Mouse (Mus musculus): ENCODE measurements at regions not wholly inside any gene's neighbourhood (a gene's known extent, or its start where the extent isn't known, plus 50 kb on each side); places are given as distances from the start of the nearest gene placed in this dataset.

DNA sequence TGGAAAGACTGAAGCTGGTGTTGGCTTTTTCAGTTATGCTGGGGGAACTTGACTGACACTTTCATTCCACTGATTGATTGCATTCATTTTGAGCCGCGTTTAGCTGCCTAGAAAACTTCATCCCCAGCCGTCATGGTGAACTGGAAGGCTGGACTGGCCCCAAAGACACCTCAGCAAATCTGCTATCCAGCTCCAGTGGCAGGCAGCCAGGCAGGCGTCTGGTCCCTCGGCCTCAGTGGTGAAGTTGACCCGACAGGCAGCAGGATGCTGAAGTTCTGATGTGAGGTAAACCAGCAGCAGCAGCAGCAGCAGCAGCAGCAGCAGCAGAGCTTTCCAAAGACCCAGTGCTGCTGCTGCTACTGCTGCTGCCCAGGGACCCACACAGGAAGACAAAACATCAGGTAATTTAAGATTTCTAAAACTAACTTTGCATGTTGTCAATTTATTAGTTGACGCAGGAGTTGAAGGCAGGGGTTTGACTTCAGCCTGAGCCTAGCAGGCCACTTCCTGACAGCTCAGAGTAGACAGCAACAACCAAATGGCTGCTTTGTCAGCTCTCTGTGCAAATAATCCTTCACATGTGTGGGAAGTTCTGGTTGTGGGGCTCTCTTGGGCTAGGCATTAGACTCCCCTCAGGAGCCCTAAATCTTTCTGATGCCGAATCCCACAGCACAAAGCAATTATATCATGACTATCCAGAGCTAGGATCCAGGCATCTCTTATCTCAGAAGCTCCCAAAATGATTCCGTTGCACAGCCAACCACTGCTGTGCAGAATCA is 200.4 kb upstream of the Nhs start:
- Histone ChIP-seq H3K36me3 (ENCODE audit: control insufficient read depth, insufficient read depth, low read length) (no peaks in the 10 kb centered on the region), H3K27ac (ENCODE audit: low read depth, low read length) (no peak overlapping the region), H3K9me3 (replicated peaks; ENCODE audit: control insufficient read depth, low read length) (no peaks in the 10 kb centered on the region), H3K4me2 (ENCODE audit: low read length) (no peak overlapping the region), H3K9ac (ENCODE audit: low read length) (no peak overlapping the region), H3K4me3 (ENCODE audit: low read depth, low read length) (no peak overlapping the region), H3K4me1 (ENCODE audit: control insufficient read depth, insufficient read depth, low read length) (no peaks in the 10 kb centered on the region), H3K27me3 (replicated peaks; ENCODE audit: control insufficient read depth, insufficient read depth, low read length) (no peaks in the 10 kb centered on the region)
- ATAC-seq (no peak), DNase-seq (ENCODE audit: low spot score) (peak; percentile 5)
- 65% methylated on average over 9 of the region's 9 CpGs for WGBS

GRCm38 (mm10) chrX:162348341-162348740 is 188.8 kb upstream of the Nhs start:
- Histone ChIP-seq H3K4me3 (ENCODE audit: low read depth, low read length) (no peak overlapping the region), H3K27ac (ENCODE audit: low read depth, low read length) (no peak overlapping the region), H3K4me2 (ENCODE audit: low read length) (no peak overlapping the region), H3K4me1 (ENCODE audit: control insufficient read depth, insufficient read depth, low read length) (no peaks in the 10 kb centered on the region), H3K9me3 (replicated peaks; ENCODE audit: control insufficient read depth, low read length) (no peaks in the 10 kb centered on the region), H3K36me3 (ENCODE audit: control insufficient read depth, insufficient read depth, low read length) (no peaks in the 10 kb centered on the region), H3K9ac (ENCODE audit: low read length) (no peak overlapping the region), H3K27me3 (replicated peaks; ENCODE audit: control insufficient read depth, insufficient read depth, low read length) (no peaks in the 10 kb centered on the region)
- ATAC-seq: no peak
- DNase-seq (ENCODE audit: low spot score): no peak
- 67% methylated on average over 4 of the region's 4 CpGs for WGBS

- H3K36me3 ChIP-seq (ENCODE audit: control insufficient read depth, insufficient read depth, low read length): no peaks in the 10 kb centered on the region
- ATAC-seq: no peak
- 55% methylated on average over 2 of the region's 2 CpGs for WGBS
Observed at GRCm38 (mm10) chrX:162347886-162348285, 188.4 kb upstream of the Nhs start.

GRCm38 (mm10) chrX:162345497-162346143 is 186.1 kb upstream of the Nhs start:
- no peak overlapping the region for H3K9ac ChIP-seq (ENCODE audit: low read length)
- no peaks in the 10 kb centered on the region for H3K27me3 ChIP-seq (replicated peaks; ENCODE audit: control insufficient read depth, insufficient read depth, low read length)
- no peaks in the 10 kb centered on the region for H3K9me3 ChIP-seq (replicated peaks; ENCODE audit: control insufficient read depth, low read length)
- H3K36me3 ChIP-seq (ENCODE audit: control insufficient read depth, insufficient read depth, low read length): no peaks in the 10 kb centered on the region
- H3K4me3 ChIP-seq (ENCODE audit: low read depth, low read length): no peak overlapping the region
- WGBS: 68% methylated on average over 3 of the region's 3 CpGs
- H3K4me1 ChIP-seq (ENCODE audit: control insufficient read depth, insufficient read depth, low read length): no peaks in the 10 kb centered on the region
- ATAC-seq (no peak), DNase-seq (ENCODE audit: low spot score) (no peak)
- H3K4me2 ChIP-seq (ENCODE audit: low read length): no peak overlapping the region
- no peak overlapping the region for H3K27ac ChIP-seq (ENCODE audit: low read depth, low read length)

More at GRCm38 (mm10) chrX:162347886-162348285, 188.4 kb upstream of the Nhs start:
- DNase-seq (ENCODE audit: low spot score): no peak
- Histone ChIP-seq H3K27me3 (replicated peaks; ENCODE audit: control insufficient read depth, insufficient read depth, low read length) (no peaks in the 10 kb centered on the region), H3K9ac (ENCODE audit: low read length) (no peak overlapping the region), H3K9me3 (replicated peaks; ENCODE audit: control insufficient read depth, low read length) (no peaks in the 10 kb centered on the region), H3K4me1 (ENCODE audit: control insufficient read depth, insufficient read depth, low read length) (no peaks in the 10 kb centered on the region), H3K4me2 (ENCODE audit: low read length) (no peak overlapping the region), H3K4me3 (ENCODE audit: low read depth, low read length) (no peak overlapping the region), H3K27ac (ENCODE audit: low read depth, low read length) (no peak overlapping the region)

- Histone ChIP-seq H3K27me3 (replicated peaks; ENCODE audit: control insufficient read depth, insufficient read depth, low read length) (no peaks in the 10 kb centered on the region), H3K27ac (ENCODE audit: low read depth, low read length) (no peak overlapping the region), H3K4me1 (ENCODE audit: control insufficient read depth, insufficient read depth, low read length) (no peaks in the 10 kb centered on the region), H3K9me3 (replicated peaks; ENCODE audit: control insufficient read depth, low read length) (no peaks in the 10 kb centered on the region), H3K9ac (ENCODE audit: low read length) (no peak overlapping the region), H3K4me3 (ENCODE audit: low read depth, low read length) (no peak overlapping the region), H3K4me2 (ENCODE audit: low read length) (no peak overlapping the region), H3K36me3 (ENCODE audit: control insufficient read depth, insufficient read depth, low read length) (no peaks in the 10 kb centered on the region)
- no peak for DNase-seq (ENCODE audit: low spot score)
- 88% methylated on average over 5 of the region's 5 CpGs for WGBS
- no peak for ATAC-seq
Observed at GRCm38 (mm10) chrX:162332121-162332520, 172.6 kb upstream of the Nhs start.

- H3K27me3 ChIP-seq (replicated peaks; ENCODE audit: control insufficient read depth, insufficient read depth, low read length): no peaks in the 10 kb centered on the region
- WGBS: 57% methylated on average over 2 of the region's 2 CpGs
- H3K9ac ChIP-seq (ENCODE audit: low read length): no peak overlapping the region
- H3K9me3 ChIP-seq (replicated peaks; ENCODE audit: control insufficient read depth, low read length): no peaks in the 10 kb centered on the region
- no peaks in the 10 kb centered on the region for H3K4me1 ChIP-seq (ENCODE audit: control insufficient read depth, insufficient read depth, low read length)
- H3K27ac ChIP-seq (ENCODE audit: low read depth, low read length): no peak overlapping the region; the same call in 1 of the 2 replicates
- no peak for ATAC-seq
- no peak overlapping the region for H3K4me2 ChIP-seq (ENCODE audit: low read length)
- no peak overlapping the region for H3K4me3 ChIP-seq (ENCODE audit: low read depth, low read length)
- no peak for DNase-seq (ENCODE audit: low spot score)
- H3K36me3 ChIP-seq (ENCODE audit: control insufficient read depth, insufficient read depth, low read length): no peaks in the 10 kb centered on the region
Observed at GRCm38 (mm10) chrX:162307646-162308045, 148.1 kb upstream of the Nhs start.

GRCm38 (mm10) chrX:162304145-162304544 is 144.6 kb upstream of the Nhs start:
- H3K36me3 ChIP-seq (ENCODE audit: control insufficient read depth, insufficient read depth, low read length): no peaks in the 10 kb centered on the region
- H3K4me2 ChIP-seq (ENCODE audit: low read length): no peak overlapping the region
- H3K4me1 ChIP-seq (ENCODE audit: control insufficient read depth, insufficient read depth, low read length): no peaks in the 10 kb centered on the region
- H3K9me3 ChIP-seq (replicated peaks; ENCODE audit: control insufficient read depth, low read length): no peaks in the 10 kb centered on the region
- H3K27me3 ChIP-seq (replicated peaks; ENCODE audit: control insufficient read depth, insufficient read depth, low read length): no peaks in the 10 kb centered on the region
- no peak overlapping the region for H3K27ac ChIP-seq (ENCODE audit: low read depth, low read length)
- no peak overlapping the region for H3K4me3 ChIP-seq (ENCODE audit: low read depth, low read length)
- no peak for DNase-seq (ENCODE audit: low spot score)
- H3K9ac ChIP-seq (ENCODE audit: low read length): no peak overlapping the region
- no peak for ATAC-seq

DNA sequence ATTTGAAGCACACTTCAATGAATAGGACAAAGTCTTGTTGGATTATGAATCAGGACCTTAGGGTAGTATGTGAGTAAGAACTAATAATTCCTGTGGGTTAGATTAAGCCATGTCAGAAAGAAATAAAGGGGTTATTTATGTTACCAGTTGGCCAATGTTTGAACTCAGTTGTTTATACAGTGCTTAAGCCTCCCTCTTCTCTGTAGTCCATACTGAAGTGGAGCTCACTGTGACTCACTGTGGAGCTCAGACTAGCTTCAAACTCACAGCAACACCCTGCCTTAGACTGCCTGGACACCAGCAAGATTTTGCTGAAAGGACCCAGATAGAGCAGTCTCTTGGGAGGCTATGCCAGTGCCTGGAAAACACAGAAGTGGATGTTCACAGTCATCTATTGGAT is 143.3 kb upstream of the Nhs start:
- H3K9me3 ChIP-seq (replicated peaks; ENCODE audit: control insufficient read depth, low read length): no peaks in the 10 kb centered on the region
- no peak overlapping the region for H3K27ac ChIP-seq (ENCODE audit: low read depth, low read length)
- no peaks in the 10 kb centered on the region for H3K4me1 ChIP-seq (ENCODE audit: control insufficient read depth, insufficient read depth, low read length)
- ATAC-seq (no peak), DNase-seq (ENCODE audit: low spot score) (no peak)
- no peaks in the 10 kb centered on the region for H3K27me3 ChIP-seq (replicated peaks; ENCODE audit: control insufficient read depth, insufficient read depth, low read length)
- no peaks in the 10 kb centered on the region for H3K36me3 ChIP-seq (ENCODE audit: control insufficient read depth, insufficient read depth, low read length)
- no peak overlapping the region for H3K4me3 ChIP-seq (ENCODE audit: low read depth, low read length)
- no peak overlapping the region for H3K4me2 ChIP-seq (ENCODE audit: low read length)
- no peak overlapping the region for H3K9ac ChIP-seq (ENCODE audit: low read length)

DNA sequence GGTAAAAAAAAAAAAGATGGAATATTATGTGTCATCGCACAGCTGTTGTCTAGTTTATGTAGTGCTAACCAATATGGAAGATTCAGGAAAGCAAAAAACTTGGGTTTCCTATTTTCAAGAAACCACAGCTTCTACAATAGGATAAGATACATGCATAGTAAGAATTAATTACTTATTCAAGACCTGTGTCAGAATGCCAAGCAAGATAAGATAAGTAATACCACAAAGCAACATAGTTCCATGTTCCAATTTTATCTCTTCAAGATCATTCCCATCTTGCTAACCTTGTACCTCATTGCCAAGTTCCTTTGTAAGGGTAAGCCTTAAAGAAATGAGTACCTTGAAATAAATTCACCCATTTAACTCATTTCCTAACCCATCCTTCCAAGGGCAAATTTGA is 131.7 kb upstream of the Nhs start:
- DNase-seq (ENCODE audit: low spot score) (no peak), ATAC-seq (no peak)
- Histone ChIP-seq H3K36me3 (ENCODE audit: control insufficient read depth, insufficient read depth, low read length) (no peaks in the 10 kb centered on the region), H3K27me3 (replicated peaks; ENCODE audit: control insufficient read depth, insufficient read depth, low read length) (no peaks in the 10 kb centered on the region), H3K27ac (ENCODE audit: low read depth, low read length) (no peak overlapping the region), H3K4me2 (ENCODE audit: low read length) (no peak overlapping the region), H3K4me1 (ENCODE audit: control insufficient read depth, insufficient read depth, low read length) (no peaks in the 10 kb centered on the region), H3K9me3 (replicated peaks; ENCODE audit: control insufficient read depth, low read length) (no peaks in the 10 kb centered on the region), H3K4me3 (ENCODE audit: low read depth, low read length) (no peak overlapping the region), H3K9ac (ENCODE audit: low read length) (no peak overlapping the region)
- WGBS: 95% methylated on average over 1 of the region's 1 CpGs
